Mouse (Mus musculus): ENCODE data around the gene Zc3h18.

Zc3h18 gene

GRCm38 (mm10) chr8:122463651-122464640, 87.5 kb downstream of the Zc3h18 start:
- DNase-seq (ENCODE audit: low spot score in 2 of 2): no peak

GRCm38 (mm10) chr8:122464985-122465384, 88.6 kb downstream of the Zc3h18 start:
- DNase-seq (ENCODE audit: low spot score in 2 of 2): no peak
